In genomic region chr8:116975066-116975465, GRCm38 (mm10) we compare ENCODE assay signal across 1 mouse cellular context.
TF ChIP-seq lines count a peak whose summit lies in the region.

No protein-coding gene starts in this region.

TF ChIP-seq in ES-E14, 5 proteins besides CTCF, POLR2A, EP300 and RAD21 (continued from another document):
- TF ChIP-seq ZC3H11A (IDR thresholded peaks at IDR 0.05; ENCODE audit: borderline replicate concordance, low read depth, low read length) (no peak), HCFC1 (IDR thresholded peaks at IDR 0.05; ENCODE audit: borderline replicate concordance, insufficient read depth, low read length) (no peak), MAFK (IDR thresholded peaks at IDR 0.05; ENCODE audit: insufficient read depth, low read depth, low read length) (no peak)
TF ChIP-seq in ES-E14: peak in this region for 0.
